Mouse (Mus musculus): ENCODE results near the gene Olfr243. TPM values are rescaled to one million over a fixed set of nuclear protein-coding genes. Genes with fewer than 3 reads are reported as not detected.
A peak's percentile ranks its signal among the peaks of the same experiment; 100 is the strongest.
"Not testable (repeated sequence)": the region's sequence is repeated elsewhere in the genome, so short reads cannot be mapped to it uniquely, and the experiment has no call there.

Gene Olfr243
- total RNA-seq (2021): not detected

DNA sequence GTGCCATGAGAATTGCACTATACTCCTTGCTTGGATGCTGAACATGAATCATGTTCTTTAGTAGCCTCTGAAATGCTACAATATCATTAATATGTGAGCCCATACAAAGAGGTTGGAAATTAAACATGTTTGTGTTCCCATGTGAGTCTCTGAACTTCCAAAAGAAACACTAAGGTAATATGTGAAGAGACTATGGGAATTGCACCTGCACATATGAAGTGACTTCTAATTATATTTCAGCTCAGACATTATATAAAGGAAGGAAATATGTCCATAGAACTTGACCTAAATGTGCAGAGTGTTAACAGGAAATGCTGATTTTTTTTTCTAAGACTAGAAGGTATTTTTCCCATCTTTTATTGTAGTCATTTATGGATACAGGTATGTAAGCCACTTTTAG is at the start of gene Olfr243:
Gene Olfr243 (plus strand): TSS at position 301 of the 400 bp plus-strand sequence.
- no peak for DNase-seq
- intact Hi-C loops (cut with DNase I): no loop called here

DNA sequence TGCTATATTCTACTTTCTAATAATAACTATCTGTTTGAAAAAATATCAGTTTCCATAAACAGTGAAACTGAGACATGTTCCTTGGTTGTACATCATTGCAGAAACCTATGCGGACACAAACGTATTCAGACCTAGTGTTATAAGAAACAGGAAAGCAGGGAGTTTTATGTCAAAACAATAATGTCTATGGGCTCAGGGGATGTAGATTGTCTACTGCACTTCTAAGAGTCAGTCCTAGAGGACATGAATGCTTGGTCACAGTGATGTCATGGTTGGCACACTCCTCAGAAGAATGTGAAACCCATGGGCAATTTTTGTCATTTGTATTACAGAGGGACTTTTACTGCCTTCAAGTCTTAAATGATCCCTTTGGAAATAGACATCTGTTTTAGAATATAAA is 43.4 kb upstream of the Olfr243 start, which contains the start of gene Olfr624:
Gene Olfr624 (minus strand): TSS at position 101 of the 400 bp plus-strand sequence.
- no peak for DNase-seq
- intact Hi-C loops (cut with DNase I): no loop called here

DNA sequence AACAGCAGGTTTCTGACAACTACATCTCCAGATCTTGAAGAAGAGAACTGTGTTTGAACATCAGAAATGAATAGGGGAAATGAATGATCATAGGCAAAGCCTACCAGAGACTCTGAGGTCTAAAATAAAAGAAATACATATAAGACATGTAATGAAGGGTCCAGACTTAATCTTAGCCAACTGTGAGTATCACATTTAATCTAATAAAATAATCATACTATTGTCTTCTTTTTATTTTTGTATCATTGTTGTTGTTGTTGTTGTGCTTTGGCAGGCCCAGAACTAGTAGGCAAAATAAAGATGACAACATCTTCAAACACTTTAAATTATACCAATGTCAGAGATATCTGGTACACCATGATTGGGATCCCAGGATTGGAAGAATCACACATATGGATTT is 32.1 kb upstream of the Olfr243 start, which contains the start of gene Olfr625-ps1:
Gene Olfr625-ps1 (plus strand): TSS at position 301 of the 400 bp plus-strand sequence.
- no peak for DNase-seq
- intact Hi-C loops (cut with DNase I): no loop called here

DNA sequence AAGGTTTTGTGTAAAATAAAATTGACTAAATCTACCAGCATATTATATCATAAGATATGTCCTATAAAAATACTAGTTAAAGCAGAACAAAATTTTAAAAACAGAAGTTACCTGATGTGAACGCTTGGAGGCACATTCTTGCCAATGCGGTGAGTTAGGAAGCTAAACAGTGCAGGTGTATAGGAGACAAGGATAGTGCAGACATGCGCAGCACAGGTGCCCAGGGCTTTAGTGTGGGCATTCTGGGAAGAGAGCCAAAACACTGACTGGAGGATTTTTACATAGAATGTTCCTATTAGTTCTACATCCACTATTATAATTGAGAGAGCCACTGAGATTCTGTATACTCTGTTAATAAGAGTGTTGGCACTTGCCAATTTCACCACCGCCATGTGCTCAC is 15.0 kb upstream of the Olfr243 start:
- DNase-seq: no peak
- intact Hi-C loops (cut with DNase I): no loop called here

DNA sequence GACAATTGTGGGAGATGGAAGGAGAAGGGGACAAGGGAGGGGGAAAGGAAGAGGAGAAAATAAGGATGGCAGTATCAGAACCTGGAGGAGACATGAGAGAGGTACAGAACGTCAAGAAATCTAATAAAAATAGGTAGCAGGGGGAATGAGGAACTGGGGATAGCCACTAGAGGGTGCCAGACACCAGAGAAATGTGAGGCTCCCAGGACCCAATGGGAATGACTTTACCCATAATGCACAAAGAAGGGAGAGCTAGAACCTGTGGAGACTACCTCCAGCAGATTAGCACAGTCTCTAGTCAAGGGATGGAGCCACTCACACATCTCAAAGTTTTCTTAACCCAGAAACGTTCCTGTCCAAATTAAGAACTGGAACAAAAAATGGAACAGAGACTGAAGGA is 2.4 kb upstream of the Olfr243 start:
- DNase-seq: peak in 1 of 2 experiments; percentile 1
- intact Hi-C loops (cut with DNase I): no loop called here

DNA sequence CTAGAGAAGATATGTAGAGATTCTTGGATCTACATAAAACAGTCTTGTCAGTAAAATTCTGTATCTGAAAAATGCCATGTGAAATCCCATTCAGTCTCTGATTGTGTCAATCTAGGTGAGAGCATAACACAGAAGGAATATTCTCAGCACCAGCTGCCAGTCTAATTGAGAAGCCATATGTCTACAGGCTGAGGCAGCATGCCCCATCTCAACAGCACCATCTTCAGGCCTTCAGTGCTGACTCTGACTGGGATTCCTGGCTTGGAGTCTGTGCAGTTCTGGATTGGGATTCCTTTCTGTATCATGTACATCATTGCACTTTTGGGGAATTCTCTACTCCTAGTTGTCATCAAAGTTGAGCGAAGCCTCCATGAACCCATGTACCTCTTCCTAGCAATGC is 1.9 kb downstream of the Olfr243 start:
- intact Hi-C loops (cut with DNase I); DNase-seq: not testable (repeated sequence)

DNA sequence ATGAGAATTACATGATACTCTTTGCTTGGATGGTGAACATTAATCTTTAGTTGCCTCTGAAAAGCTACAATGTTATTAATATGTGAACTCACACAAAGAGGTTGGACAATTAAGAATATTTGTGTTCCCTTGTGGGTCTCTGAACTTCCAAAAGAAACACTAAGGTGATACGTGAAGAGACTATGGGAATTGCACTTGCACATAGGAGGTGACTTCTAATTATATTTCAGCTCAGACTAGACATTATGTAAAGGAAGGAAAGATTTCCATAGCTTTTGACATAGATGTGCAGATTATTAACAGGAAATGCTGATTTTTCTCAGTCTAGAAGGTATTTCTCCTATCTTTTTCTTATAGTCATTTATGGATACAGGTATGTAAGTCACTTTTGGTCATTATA is 15.6 kb downstream of the Olfr243 start, which contains the start of gene Olfr628:
Gene Olfr628 (plus strand): TSS at position 301 of the 400 bp plus-strand sequence.
- no peak for DNase-seq
- intact Hi-C loops (cut with DNase I): no loop called here

DNA sequence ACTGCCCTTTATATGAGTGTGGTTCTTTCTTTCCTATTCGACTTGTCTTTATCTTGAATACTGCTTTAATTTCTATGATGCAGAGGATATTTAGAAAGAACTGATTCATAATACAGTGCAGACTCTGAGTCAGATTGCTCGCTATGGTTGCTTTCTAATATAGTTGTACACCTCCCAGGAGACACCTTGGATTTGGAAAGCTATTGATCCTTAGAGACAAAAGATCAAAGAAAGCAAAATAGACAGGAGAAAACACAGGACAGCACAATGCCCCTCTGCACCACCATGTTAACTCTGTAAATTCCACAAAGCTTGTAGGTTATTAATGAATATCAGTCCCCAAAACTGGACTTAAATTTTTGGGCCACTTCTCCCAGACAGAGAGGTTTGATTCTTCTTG is 30.4 kb downstream of the Olfr243 start, which contains the start of gene Olfr629:
Gene Olfr629 (minus strand): TSS at position 101 of the 400 bp plus-strand sequence.
- no peak for DNase-seq
- intact Hi-C loops (cut with DNase I): no loop called here

DNA sequence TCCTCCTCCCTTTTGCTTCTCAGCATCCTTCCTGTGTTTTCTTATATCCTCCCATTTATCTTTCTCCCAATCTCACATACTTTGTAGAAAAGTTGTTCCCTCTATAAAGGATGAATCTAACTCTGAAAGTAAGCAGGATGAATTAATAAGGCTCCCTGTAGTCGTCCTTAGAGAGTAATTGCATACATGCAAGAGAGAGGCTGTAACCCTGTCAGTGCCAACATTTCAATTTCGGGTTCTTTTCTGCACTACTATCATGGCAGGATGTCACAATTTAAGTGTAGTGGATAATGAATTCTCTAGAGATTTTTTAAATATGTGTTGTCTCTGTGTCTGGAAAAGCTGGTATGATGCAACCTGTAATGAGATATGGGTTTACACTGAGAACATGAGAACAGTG is 42.8 kb downstream of the Olfr243 start, which contains the start of gene Olfr630:
Gene Olfr630 (minus strand): TSS at position 101 of the 400 bp plus-strand sequence.
- no peak for DNase-seq
- intact Hi-C loops (cut with DNase I): no loop called here

DNA sequence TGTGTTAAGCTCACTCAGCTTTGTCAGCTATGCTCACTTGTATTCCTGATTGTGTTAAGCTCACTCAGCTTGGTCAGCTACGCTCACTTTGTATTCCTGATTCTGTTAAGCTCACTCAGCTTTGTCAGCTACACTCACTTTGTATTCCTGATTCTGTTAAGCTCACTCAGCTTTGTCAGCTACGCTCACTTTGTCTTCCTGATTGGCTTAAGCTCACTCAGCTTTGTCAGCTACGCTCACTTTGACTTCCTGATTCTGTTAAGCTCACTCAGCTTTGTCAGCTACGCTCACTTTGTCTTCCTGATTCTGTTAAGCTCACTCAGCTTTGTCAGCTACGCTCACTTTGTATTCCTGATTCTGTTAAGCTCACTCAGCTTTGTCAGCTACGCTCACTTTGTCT is 47.7 kb downstream of the Olfr243 start:
- intact Hi-C loops (cut with DNase I); DNase-seq: not testable (repeated sequence)

DNA sequence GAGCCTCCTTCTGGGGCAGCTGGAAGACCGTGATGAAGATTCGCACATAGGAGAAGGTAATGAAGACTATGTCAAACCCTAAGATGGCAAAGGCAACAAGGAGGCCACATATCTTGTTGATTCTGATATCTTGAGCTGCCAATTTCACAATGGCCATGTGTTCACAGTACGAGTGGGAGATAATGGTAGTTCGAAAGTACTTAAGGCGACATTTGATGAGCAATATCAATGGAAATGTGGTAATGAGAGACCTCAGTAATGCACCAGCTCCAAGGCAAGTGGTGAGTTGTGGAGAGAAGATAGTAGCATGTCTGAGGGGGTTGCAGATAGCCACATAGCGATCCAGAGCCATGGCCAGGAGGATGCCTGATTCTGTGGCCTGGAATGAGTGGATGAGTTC is 53.2 kb downstream of the Olfr243 start:
- DNase-seq; intact Hi-C loops (cut with DNase I): not testable (repeated sequence)

Other genes starting within 250 kb of the Olfr243 start
- gene Olfr608, start 244.8 kb upstream of the Olfr243 start, total RNA-seq (2021): not detected
- not detected for gene Olfr609, start 216.6 kb upstream of the Olfr243 start, total RNA-seq (2021)
- gene Olfr610, start 202.5 kb upstream of the Olfr243 start, total RNA-seq (2021): not detected
- gene Olfr611, start 193.8 kb upstream of the Olfr243 start, total RNA-seq (2021): not detected
- not detected for gene Olfr612, start 172.0 kb upstream of the Olfr243 start, total RNA-seq (2021)
- not detected for gene Olfr613, start 166.6 kb upstream of the Olfr243 start, total RNA-seq (2021)
- gene Olfr615, start 158.6 kb upstream of the Olfr243 start, total RNA-seq (2021): not detected
- not detected for gene Olfr616, start 145.5 kb upstream of the Olfr243 start, total RNA-seq (2021)
- not detected for gene Olfr617, start 141.6 kb upstream of the Olfr243 start, total RNA-seq (2021)
- gene Olfr618, start 124.6 kb upstream of the Olfr243 start, total RNA-seq (2021): not detected
- gene Olfr619, start 114.1 kb upstream of the Olfr243 start, total RNA-seq (2021): not detected
- gene Olfr620, start 102.1 kb upstream of the Olfr243 start, total RNA-seq (2021): not detected
- gene Olfr622, start 72.0 kb upstream of the Olfr243 start, total RNA-seq (2021): not detected
- not detected for gene Olfr623, start 51.0 kb upstream of the Olfr243 start, total RNA-seq (2021)
- gene Olfr624, start 43.5 kb upstream of the Olfr243 start, total RNA-seq (2021): not detected
- gene Olfr625-ps1, start 32.0 kb upstream of the Olfr243 start, total RNA-seq (2021): not detected
- not detected for gene Olfr628, start 15.7 kb downstream of the Olfr243 start, total RNA-seq (2021)
- not detected for gene Olfr629, start 30.3 kb downstream of the Olfr243 start, total RNA-seq (2021)
- gene Olfr630, start 42.7 kb downstream of the Olfr243 start, total RNA-seq (2021): not detected
- not detected for gene Olfr69, start 56.9 kb downstream of the Olfr243 start, total RNA-seq (2021)
- gene Olfr68, start 65.0 kb downstream of the Olfr243 start, total RNA-seq (2021): not detected
- not detected for gene Olfr67, start 77.2 kb downstream of the Olfr243 start, total RNA-seq (2021)
- 1,000 to 10,000 TPM; 1,102 to 1,464 TPM for gene Hbb-bt, start 99.3 kb downstream of the Olfr243 start, total RNA-seq (2021)
- gene Hbb-bs, start 113.4 kb downstream of the Olfr243 start, total RNA-seq (2021): over 10,000 TPM in 1 of 2 experiments, 1,000 to 10,000 TPM in 1; 9,168 to 11,645 TPM
- gene Hbb-bh2, start 125.8 kb downstream of the Olfr243 start, total RNA-seq (2021): not detected
- gene Hbb-bh1, start 128.5 kb downstream of the Olfr243 start, total RNA-seq (2021): not detected
- gene Hbb-y, start 138.5 kb downstream of the Olfr243 start, total RNA-seq (2021): not detected
- gene Olfr66, start 171.6 kb downstream of the Olfr243 start, total RNA-seq (2021): not detected
- gene Olfr64, start 179.8 kb downstream of the Olfr243 start, total RNA-seq (2021): not detected
- not detected for gene Olfr65, start 188.8 kb downstream of the Olfr243 start, total RNA-seq (2021)
- not detected for gene Olfr631, start 214.2 kb downstream of the Olfr243 start, total RNA-seq (2021)
- not detected for gene Olfr632, start 219.7 kb downstream of the Olfr243 start, total RNA-seq (2021)
- gene Olfr633, start 229.8 kb downstream of the Olfr243 start, total RNA-seq (2021): not detected